Mouse (Mus musculus): ENCODE measurements around the gene Optc. TPM values are rescaled to one million over a fixed set of nuclear protein-coding genes. Genes with fewer than 3 reads are reported as not detected.

Optc gene
- total RNA-seq, 2 experiments from 2014 or later: 0.94 to 1.1 TPM

Other genes starting within 250 kb of the Optc start
- gene Zbed6, start 247.1 kb downstream of the Optc start, total RNA-seq (2021): 1 to 10 TPM; 6.0 to 9.5 TPM
- 10 to 100 TPM; 25.4 to 25.9 TPM for gene Gm38394, start 246.7 kb downstream of the Optc start, total RNA-seq (2021)
- under 1 TPM in 1 of 2 experiments, not detected in 1; 0.29 TPM for gene Lax1, start 217.9 kb downstream of the Optc start, total RNA-seq (2021)
- gene Atp2b4, start 107.0 kb downstream of the Optc start, total RNA-seq (2021): 100 to 1,000 TPM; 102 to 107 TPM
- 1 to 10 TPM; 4.1 to 4.6 TPM for gene Prelp, start 13.4 kb upstream of the Optc start, total RNA-seq (2021)
- gene Fmod, start 129.3 kb upstream of the Optc start, total RNA-seq (2021): 1 to 10 TPM; 5.3 to 9.5 TPM
- 10 to 100 TPM; 13.1 to 14.3 TPM for gene Btg2, start 171.1 kb upstream of the Optc start, total RNA-seq (2021)
- gene Chit1, start 203.2 kb upstream of the Optc start, total RNA-seq (2021): under 1 TPM; 0.51 to 0.53 TPM

Data from layer of hippocampus, postnatal 10 days (tissue).